Comparison of ENCODE assay signal across 17 mouse cellular contexts in the genomic region with DNA sequence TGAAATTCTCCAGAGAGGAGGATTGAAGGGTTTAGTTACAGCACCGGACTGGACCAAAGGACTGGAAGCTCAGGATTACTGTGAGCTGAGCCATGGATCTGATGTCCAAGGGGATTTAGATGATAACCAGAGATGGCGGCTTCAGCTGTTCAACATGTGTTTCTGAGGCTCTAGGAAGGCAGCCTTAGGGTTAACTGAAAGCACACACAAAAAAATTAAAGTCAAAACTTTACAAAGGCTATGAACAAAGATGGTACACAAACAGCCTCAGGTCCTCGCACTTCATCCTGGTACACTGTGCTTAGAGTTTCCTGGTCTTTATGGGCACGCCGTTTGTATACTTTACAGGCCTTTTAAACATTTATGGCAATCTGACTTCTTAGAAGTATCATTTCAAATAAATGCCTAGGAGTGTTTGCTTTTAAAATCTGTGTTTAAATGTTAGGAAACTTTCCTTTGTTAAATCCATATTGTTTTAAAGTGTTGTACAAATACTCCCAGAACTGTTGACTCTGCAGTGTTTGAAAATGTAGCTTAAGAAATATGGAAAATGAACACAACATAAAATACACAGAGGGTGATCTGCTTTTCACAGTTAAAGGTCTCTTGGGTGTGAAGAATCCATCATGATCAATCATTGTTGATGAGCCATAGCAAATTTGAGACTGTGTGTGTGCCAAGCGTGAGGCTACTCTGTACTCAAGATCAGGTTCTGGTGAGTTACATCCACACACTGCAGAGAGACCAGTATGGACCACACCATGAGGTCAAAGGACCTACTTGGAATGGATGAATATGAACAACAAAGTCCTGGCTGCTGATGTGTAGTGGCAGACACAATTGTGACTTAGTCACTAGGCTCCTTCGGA.
DNase-seq lines count a peak whose midpoint lies in the region; ATAC-seq lines count a peak whose summit lies in the region.
"Had no signal": no experiment of that assay in that cellular context is flagged by ENCODE, and none has a peak within 500 bp of the region (broad histone marks: within the 10 kb centered on the region; RNA-seq: fewer than 3 reads in every experiment).

No protein-coding gene starts in this region.

- H3K4me2 ChIP-seq in kidney, embryonic 14.5 days (replicated peaks; ENCODE audit: low read depth, low read length), result no peak overlapping the region
- H3K4me2 ChIP-seq in embryonic facial prominence, embryonic 12.5 days (replicated peaks), result no peak overlapping the region
- H3K4me2 ChIP-seq in limb, embryonic 12.5 days, result no peak overlapping the region
- H3K4me2 ChIP-seq: heart, embryonic 13.5 days; limb, embryonic 15.5 days; lung, embryonic 15.5 days had no signal

- H3K9ac ChIP-seq in kidney, embryonic 14.5 days (ENCODE audit: low read depth, low read length), result no peak overlapping the region
- no peak overlapping the region for H3K9ac ChIP-seq in embryonic facial prominence, embryonic 12.5 days
- H3K9ac ChIP-seq in limb, embryonic 12.5 days (replicated peaks), result no peak overlapping the region
- H3K9ac ChIP-seq: heart, embryonic 13.5 days; limb, embryonic 15.5 days; lung, embryonic 15.5 days had no signal

- 47% methylated on average over 7 of the region's 7 CpGs for WGBS in kidney, embryonic 14.5 days
- 47% methylated on average over 7 of the region's 7 CpGs for WGBS in embryonic facial prominence, embryonic 12.5 days
- WGBS in limb, embryonic 12.5 days, result 36% methylated on average over 7 of the region's 7 CpGs

- 0 out of 2 replicates have a peak, but pooled peaks cover 7% of the 10 kb centered on the region for H3K4me1 ChIP-seq in kidney, embryonic 14.5 days (ENCODE audit: control insufficient read depth, insufficient read depth, low read length)
- peaks cover 10% of the 10 kb centered on the region; the same call in 1 of the 2 replicates for H3K4me1 ChIP-seq in embryonic facial prominence, embryonic 12.5 days
- H3K4me1 ChIP-seq in limb, embryonic 12.5 days (replicated peaks), result peaks cover 20% of the 10 kb centered on the region
- H3K4me1 ChIP-seq: heart, embryonic 13.5 days had no signal

- H3K4me3 ChIP-seq in kidney, embryonic 14.5 days (ENCODE audit: low read length), result no peak overlapping the region
- no peak overlapping the region for H3K4me3 ChIP-seq in embryonic facial prominence, embryonic 12.5 days
- H3K4me3 ChIP-seq in limb, embryonic 12.5 days (replicated peaks), result no peak overlapping the region
- H3K4me3 ChIP-seq: heart, embryonic 13.5 days; limb, embryonic 15.5 days; lung, embryonic 15.5 days; megakaryocyte, embryonic 14.5 days had no signal

- no peaks in the 10 kb centered on the region for H3K36me3 ChIP-seq in kidney, embryonic 14.5 days (ENCODE audit: control insufficient read depth, insufficient read depth, low read length)
- H3K36me3 ChIP-seq in embryonic facial prominence, embryonic 12.5 days, result no peaks in the 10 kb centered on the region
- no peaks in the 10 kb centered on the region for H3K36me3 ChIP-seq in limb, embryonic 12.5 days
- H3K36me3 ChIP-seq: limb, embryonic 15.5 days; lung, embryonic 15.5 days had no signal

- ATAC-seq in kidney, embryonic 14.5 days (ENCODE audit: low FRiP score, low TSS enrichment), result peak; percentile 47
- ATAC-seq in embryonic facial prominence, embryonic 12.5 days (ENCODE audit: insufficient number of reproducible peaks, insufficient read depth, low FRiP score, low TSS enrichment), result peak; percentile 88
- ATAC-seq in limb, embryonic 12.5 days (ENCODE audit: insufficient number of reproducible peaks, insufficient read depth, low FRiP score, low TSS enrichment, low read depth), result peak; percentile 74

- H3K27ac ChIP-seq in kidney, embryonic 14.5 days (ENCODE audit: low read depth, low read length), result no peak overlapping the region
- H3K27ac ChIP-seq in embryonic facial prominence, embryonic 12.5 days, result no peak overlapping the region
- H3K27ac ChIP-seq in limb, embryonic 12.5 days, result peak overlapping the region; percentile 35
- H3K27ac ChIP-seq: heart, embryonic 13.5 days; limb, embryonic 15.5 days; lung, embryonic 15.5 days had no signal

- peaks cover 3% of the 10 kb centered on the region; the same call in 1 of the 2 replicates for H3K9me3 ChIP-seq in kidney, embryonic 14.5 days (ENCODE audit: control insufficient read depth, low read length)
- no peaks in the 10 kb centered on the region for H3K9me3 ChIP-seq in embryonic facial prominence, embryonic 12.5 days
- no peaks in the 10 kb centered on the region for H3K9me3 ChIP-seq in limb, embryonic 12.5 days
- H3K9me3 ChIP-seq: heart, embryonic 13.5 days; limb, embryonic 15.5 days; lung, embryonic 15.5 days; megakaryocyte, embryonic 14.5 days had no signal

- DNase-seq in kidney, postnatal 25 days, result no peak
- peak; percentile 80 for DNase-seq in NIH3T3 (ENCODE audit: low read depth)
- no peak for DNase-seq in right cerebral cortex, postnatal 36 days (ENCODE audit: low spot score in 2 of 2)
- no peak for DNase-seq in cerebellum, postnatal 10 days
- no peak for DNase-seq in right cerebral cortex, adult 2 months (ENCODE audit: low spot score in 2 of 2)
- DNase-seq: adrenal gland, postnatal 25 days; B cell, adult 2 months; cerebellum, postnatal 14 days; gastrocnemius, postnatal 36 days; kidney, postnatal 36 days had no signal

- no peaks in the 10 kb centered on the region for H3K27me3 ChIP-seq in kidney, embryonic 14.5 days (ENCODE audit: control insufficient read depth, insufficient read depth, low read length)
- H3K27me3 ChIP-seq in embryonic facial prominence, embryonic 12.5 days, result no peaks in the 10 kb centered on the region
- H3K27me3 ChIP-seq in limb, embryonic 12.5 days, result no peaks in the 10 kb centered on the region
- H3K27me3 ChIP-seq: heart, embryonic 13.5 days; limb, embryonic 15.5 days; lung, embryonic 15.5 days; megakaryocyte, embryonic 14.5 days had no signal
